Mouse (Mus musculus): ENCODE measurements around the gene Flt1. TPM values are rescaled to one million over a fixed set of nuclear protein-coding genes. Genes with fewer than 3 reads are reported as not detected.

The Flt1 gene
- total and polyA plus RNA-seq, 3 experiments: 0.03 to 0.08 TPM; not detected in 1

DNA sequence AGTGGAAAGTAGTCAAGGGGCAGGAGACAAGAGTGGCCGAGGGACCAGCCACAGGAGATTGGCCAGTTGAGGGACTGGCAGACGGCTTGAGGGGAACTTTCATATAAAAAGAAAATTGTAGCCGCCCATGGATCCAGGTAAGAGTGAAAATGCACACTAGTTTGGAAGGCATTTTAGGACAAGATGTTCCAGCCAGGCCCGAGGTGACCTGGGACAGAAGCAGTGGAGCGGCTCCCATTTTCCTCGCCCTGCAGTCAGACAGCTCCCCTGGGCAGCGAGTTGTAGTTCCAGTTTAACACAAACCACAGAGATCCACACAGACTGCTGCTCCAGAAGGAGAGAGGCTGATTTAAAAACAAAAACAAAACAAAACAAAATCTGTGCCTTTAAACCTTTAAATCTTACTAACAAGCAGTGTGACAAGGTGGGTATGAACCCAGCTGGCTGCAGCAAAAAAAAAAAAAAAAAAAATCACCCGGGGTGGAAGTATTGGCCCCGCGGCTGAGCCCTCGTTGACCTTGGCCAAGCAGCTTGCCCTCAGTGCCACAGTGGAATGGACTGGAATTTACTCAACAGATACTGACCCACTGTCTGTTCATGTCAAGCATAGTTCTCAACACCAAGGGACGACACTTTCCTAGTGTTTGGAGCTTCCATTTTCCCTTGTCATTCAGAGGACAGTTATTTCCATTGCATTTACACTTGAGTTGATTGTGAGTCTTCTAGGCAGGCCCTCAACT, 176.6 kb downstream of the Flt1 start:
- TF ChIP-seq HCFC1 (IDR thresholded peaks at IDR 0.05; ENCODE audit: low read depth, low read length) (no peak), USF2 (IDR thresholded peaks at IDR 0.05; ENCODE audit: borderline replicate concordance in 1 of 2, insufficient read depth in 1 of 2, low read depth in 1 of 2, low read length in 2 of 2) (no peak)
- Histone ChIP-seq H3K27ac (ENCODE audit: control insufficient read depth, low read depth, low read length) (no peak overlapping the region), H3K36me3 (ENCODE audit: control insufficient read depth in 1 of 2, insufficient read depth in 2 of 2, low read length in 2 of 2) (peaks cover 0 to 20% of the 10 kb centered on the region in 2 experiments; a peak in 2 of 4 replicates), H3K9me3 (replicated peaks; ENCODE audit: insufficient read depth, low read length) (no peaks in the 10 kb centered on the region), H3K4me1 (ENCODE audit: control insufficient read depth in 1 of 2, insufficient read depth in 2 of 2, low read length in 2 of 2) (no peaks in the 10 kb centered on the region), H3K4me3 (ENCODE audit: control insufficient read depth in 1 of 2, insufficient read depth in 1 of 2, low read depth in 2 of 2, low read length in 2 of 2) (no peak overlapping the region), H3K9ac (ENCODE audit: control insufficient read depth, low read depth, low read length, poor library complexity, severe bottlenecking) (no peak overlapping the region), H3K79me2 (ENCODE audit: control insufficient read depth, insufficient read depth, low read length, poor library complexity) (no peaks in the 10 kb centered on the region), H3K27me3 (ENCODE audit: control insufficient read depth in 1 of 2, insufficient read depth in 2 of 2, low read length in 2 of 2) (no peaks in the 10 kb centered on the region)
- DNase-seq (ENCODE audit: low read depth, low spot score): no peak

DNA sequence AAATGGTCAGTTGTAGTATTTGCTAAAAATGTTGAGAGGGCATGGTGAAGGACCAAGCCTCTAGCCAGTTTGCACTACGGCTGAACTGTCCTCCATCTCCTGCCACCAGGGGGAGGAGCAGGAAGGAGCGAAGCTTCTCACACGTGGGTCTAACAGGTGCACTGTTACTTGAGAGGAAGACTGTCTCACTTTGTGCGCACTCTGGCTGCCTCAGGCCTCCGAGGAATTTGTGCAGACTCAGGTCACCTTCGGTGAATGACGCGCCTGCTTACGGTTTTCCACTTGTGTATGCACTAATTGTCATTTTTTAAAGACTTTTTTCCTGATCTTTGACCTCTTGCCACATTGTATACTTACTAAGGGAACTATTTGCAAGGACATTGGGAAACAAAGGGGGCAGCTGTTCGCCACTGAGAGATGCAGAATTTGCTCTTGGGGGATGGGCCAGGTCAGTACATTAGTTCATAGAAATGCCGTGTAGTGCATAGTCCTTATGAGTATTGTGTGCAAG, 180.0 kb downstream of the Flt1 start:
- Histone ChIP-seq H3K36me3 (ENCODE audit: control insufficient read depth in 1 of 2, insufficient read depth in 2 of 2, low read length in 2 of 2) (peaks cover 0 to 27% of the 10 kb centered on the region in 2 experiments; a peak in 2 of 4 replicates), H3K9me3 (replicated peaks; ENCODE audit: insufficient read depth, low read length) (no peaks in the 10 kb centered on the region), H3K79me2 (ENCODE audit: control insufficient read depth, insufficient read depth, low read length, poor library complexity) (no peaks in the 10 kb centered on the region), H3K4me1 (ENCODE audit: control insufficient read depth in 1 of 2, insufficient read depth in 2 of 2, low read length in 2 of 2) (no peaks in the 10 kb centered on the region), H3K27me3 (ENCODE audit: control insufficient read depth in 1 of 2, insufficient read depth in 2 of 2, low read length in 2 of 2) (no peaks in the 10 kb centered on the region), H3K4me3 (ENCODE audit: control insufficient read depth in 1 of 2, insufficient read depth in 1 of 2, low read depth in 2 of 2, low read length in 2 of 2) (no peak overlapping the region), H3K27ac (ENCODE audit: control insufficient read depth, low read depth, low read length) (no peak overlapping the region), H3K9ac (ENCODE audit: control insufficient read depth, low read depth, low read length, poor library complexity, severe bottlenecking) (no peak overlapping the region)
- DNase-seq (ENCODE audit: low read depth, low spot score): no peak
- TF ChIP-seq NELFE (IDR thresholded peaks at IDR 0.05; ENCODE audit: low read depth, low read length) (0 out of 2 replicates have a peak, but pooled peaks have one; percentile 9), MXI1 (IDR thresholded peaks at IDR 0.05; ENCODE audit: low read depth, low read length) (no peak), TBP (IDR thresholded peaks at IDR 0.05; ENCODE audit: low read depth, low read length) (no peak), SMC3 (IDR thresholded peaks at IDR 0.05; ENCODE audit: low read depth, low read length) (peak; percentile 44), POLR2A (IDR thresholded peaks at IDR 0.05; ENCODE audit: control insufficient read depth in 1 of 2, insufficient read depth in 1 of 2, low read depth in 1 of 2, low read length in 2 of 2, poor library complexity in 1 of 2) (no peak), CTCF (IDR thresholded peaks at IDR 0.05 in 2 of 3, conservative IDR thresholded peaks at IDR 0.05 in 1 of 3; ENCODE audit: control insufficient read depth in 1 of 3, insufficient read depth in 1 of 3, low read depth in 2 of 3, low read length in 3 of 3, poor library complexity in 1 of 3, severe bottlenecking in 1 of 3) (peak; percentile 42 to 44 (median 43))

DNA sequence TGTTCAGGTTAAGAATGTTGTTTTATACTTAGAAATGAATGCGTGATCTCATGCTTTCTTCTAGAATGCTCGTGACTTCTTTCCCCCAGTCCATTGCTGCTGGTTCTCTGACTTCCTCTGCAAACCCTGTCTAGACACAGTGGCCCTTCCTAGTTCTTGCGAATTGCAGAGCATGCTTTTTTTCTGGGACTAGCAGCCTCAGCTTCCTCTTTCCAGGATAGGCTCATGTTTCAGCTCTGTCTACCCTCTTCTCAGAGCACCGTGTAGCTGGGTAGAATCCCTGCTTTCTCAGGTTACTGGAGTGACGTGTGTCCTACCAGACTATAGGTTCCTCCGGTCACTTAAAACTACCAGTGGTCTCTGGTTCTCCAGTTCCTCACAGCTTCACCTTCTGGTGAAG, 183.5 kb downstream of the Flt1 start:
- H3K27ac ChIP-seq (ENCODE audit: control insufficient read depth, low read depth, low read length): no peak overlapping the region
- no peaks in the 10 kb centered on the region for H3K27me3 ChIP-seq (ENCODE audit: control insufficient read depth in 1 of 2, insufficient read depth in 2 of 2, low read length in 2 of 2)
- DNase-seq (ENCODE audit: low read depth, low spot score): peak; percentile 37
- H3K4me1 ChIP-seq (ENCODE audit: control insufficient read depth in 1 of 2, insufficient read depth in 2 of 2, low read length in 2 of 2): no peaks in the 10 kb centered on the region
- H3K36me3 ChIP-seq (ENCODE audit: control insufficient read depth in 1 of 2, insufficient read depth in 2 of 2, low read length in 2 of 2): peaks cover 0 to 31% of the 10 kb centered on the region in 2 experiments; a peak in 2 of 4 replicates
- H3K4me3 ChIP-seq (ENCODE audit: control insufficient read depth in 1 of 2, insufficient read depth in 1 of 2, low read depth in 2 of 2, low read length in 2 of 2): no peak overlapping the region
- no peak overlapping the region for H3K9ac ChIP-seq (ENCODE audit: control insufficient read depth, low read depth, low read length, poor library complexity, severe bottlenecking)
- no peaks in the 10 kb centered on the region for H3K9me3 ChIP-seq (replicated peaks; ENCODE audit: insufficient read depth, low read length)
- no peak for TF ChIP-seq ZC3H11A (IDR thresholded peaks at IDR 0.05; ENCODE audit: low read depth, low read length)
- no peak for TF ChIP-seq GABPA (IDR thresholded peaks at IDR 0.05; ENCODE audit: low read depth, low read length)
- TF ChIP-seq MYB (IDR thresholded peaks at IDR 0.05; ENCODE audit: low read depth, low read length): no peak
- no peak for TF ChIP-seq NRF1 (IDR thresholded peaks at IDR 0.05; ENCODE audit: insufficient read depth, low read depth, low read length, poor library complexity, severe bottlenecking)
- no peak for TF ChIP-seq KAT2A (conservative IDR thresholded peaks at IDR 0.05; ENCODE audit: low read depth, low read length)
- no peaks in the 10 kb centered on the region for H3K79me2 ChIP-seq (ENCODE audit: control insufficient read depth, insufficient read depth, low read length, poor library complexity)

Measured in MEL (cell line).